Mouse (Mus musculus): ENCODE data around the gene Acot6.
A peak's percentile ranks its signal among the peaks of the same experiment; 100 is the strongest.
"Not testable (repeated sequence)": the region's sequence is repeated elsewhere in the genome, so short reads cannot be mapped to it uniquely, and the experiment has no call there.

The Acot6 gene

GRCm38 (mm10) chr12:84100604-84101492 is at the start of gene Acot6:
TSS of gene Acot6 (plus strand) at chr12:84100654.
- DNase-seq (ENCODE audit: low read depth, low spot score) = peak; percentile 43

GRCm38 (mm10) chr12:84050744-84051143 is 49.7 kb upstream of the Acot6 start:
- not testable (repeated sequence) for DNase-seq (ENCODE audit: low read depth, low spot score)

GRCm38 (mm10) chr12:84051937-84052474 is 48.4 kb upstream of the Acot6 start, which contains the start of gene Acot3:
TSS of gene Acot3 (plus strand) at chr12:84052144.
- no peak for DNase-seq (ENCODE audit: low read depth, low spot score)

- DNase-seq (ENCODE audit: low read depth, low spot score) = no peak
These were observed 47.8 kb upstream of the Acot6 start for GRCm38 (mm10) chr12:84052609-84053008.

GRCm38 (mm10) chr12:84053173-84053572 is 47.3 kb upstream of the Acot6 start:
- DNase-seq (ENCODE audit: low read depth, low spot score) = no peak

- DNase-seq (ENCODE audit: low read depth, low spot score) = no peak
These were observed 46.6 kb upstream of the Acot6 start for GRCm38 (mm10) chr12:84053679-84054391.

- no peak for DNase-seq (ENCODE audit: low read depth, low spot score)
These were observed 39.5 kb upstream of the Acot6 start for GRCm38 (mm10) chr12:84060946-84061345.

GRCm38 (mm10) chr12:84062336-84062735 is 38.1 kb upstream of the Acot6 start:
- DNase-seq (ENCODE audit: low read depth, low spot score) = no peak

- no peak for DNase-seq (ENCODE audit: low read depth, low spot score)
These were observed 37.2 kb upstream of the Acot6 start for GRCm38 (mm10) chr12:84063228-84063627.

- DNase-seq (ENCODE audit: low read depth, low spot score) = no peak
These were observed 36.6 kb upstream of the Acot6 start for GRCm38 (mm10) chr12:84063833-84064232.

GRCm38 (mm10) chr12:84064621-84065020 is 35.8 kb upstream of the Acot6 start:
- no peak for DNase-seq (ENCODE audit: low read depth, low spot score)

- no peak for DNase-seq (ENCODE audit: low read depth, low spot score)
These were observed 32.7 kb upstream of the Acot6 start for GRCm38 (mm10) chr12:84067752-84068151.

GRCm38 (mm10) chr12:84068296-84068695 is 32.2 kb upstream of the Acot6 start:
- DNase-seq (ENCODE audit: low read depth, low spot score) = no peak

- no peak for DNase-seq (ENCODE audit: low read depth, low spot score)
These were observed 31.5 kb upstream of the Acot6 start, which contains the start of gene Acot5 for GRCm38 (mm10) chr12:84068986-84069385. TSS of gene Acot5 (plus strand) at chr12:84069325.

- DNase-seq (ENCODE audit: low read depth, low spot score) = not testable (repeated sequence)
These were observed 30.9 kb upstream of the Acot6 start for GRCm38 (mm10) chr12:84069582-84069981.

- peak; percentile 91 for DNase-seq (ENCODE audit: low read depth, low spot score)
These were observed 28.8 kb upstream of the Acot6 start for GRCm38 (mm10) chr12:84071696-84072095.

GRCm38 (mm10) chr12:84077371-84077990 is 23.0 kb upstream of the Acot6 start:
- no peak for DNase-seq (ENCODE audit: low read depth, low spot score)

- DNase-seq (ENCODE audit: low read depth, low spot score) = no peak
These were observed 16.6 kb upstream of the Acot6 start for GRCm38 (mm10) chr12:84083842-84084241.

- no peak for DNase-seq (ENCODE audit: low read depth, low spot score)
These were observed 15.9 kb upstream of the Acot6 start for GRCm38 (mm10) chr12:84084581-84084980.

- DNase-seq (ENCODE audit: low read depth, low spot score) = not testable (repeated sequence)
These were observed 5.8 kb upstream of the Acot6 start for GRCm38 (mm10) chr12:84094666-84095065.

GRCm38 (mm10) chr12:84099605-84100004 is 849 bp upstream of the Acot6 start:
- no peak for DNase-seq (ENCODE audit: low read depth, low spot score)

- no peak for DNase-seq (ENCODE audit: low read depth, low spot score)
These were observed 383 bp upstream of the Acot6 start for GRCm38 (mm10) chr12:84100071-84100470.
